Mouse (Mus musculus) yolk sac, embryonic 10.5 days (tissue): ENCODE measurements around the gene Cdhr3.

Experiments used
- DNase-seq: peaks from one replicate; pipeline ENCODE4 v3.0.0-alpha.2; 2017; ENCODE audit warnings: low spot score

Cdhr3 gene

DNA sequence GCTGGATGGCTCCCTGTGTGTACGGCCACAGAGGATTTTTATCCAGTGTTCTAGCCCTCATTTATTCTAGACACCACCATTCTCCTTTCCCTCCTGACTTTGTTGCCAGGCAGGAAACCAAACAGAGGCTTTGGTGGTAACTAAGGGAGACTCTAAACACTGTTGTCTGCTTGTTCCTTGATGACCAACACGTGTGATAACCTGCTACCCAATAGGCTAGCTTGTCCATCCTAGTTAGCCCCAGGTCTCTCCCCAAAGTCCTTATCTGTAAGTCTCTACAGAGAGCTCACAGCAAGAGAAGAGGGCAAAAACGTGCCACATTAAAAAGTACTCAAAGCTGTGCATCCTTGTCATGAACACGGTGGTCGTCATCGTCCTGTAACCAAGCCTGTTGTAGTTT lies at the start of gene Cdhr3:
Gene Cdhr3 (minus strand): TSS at position 101 of the 400 bp plus-strand sequence.
- no peak for DNase-seq

- DNase-seq: no peak
These were observed 46.4 kb upstream of the Cdhr3 start for GRCm38 (mm10) chr12:33139083-33139482.

- DNase-seq: no peak
These were observed 45.2 kb upstream of the Cdhr3 start for GRCm38 (mm10) chr12:33137857-33138256.

DNA sequence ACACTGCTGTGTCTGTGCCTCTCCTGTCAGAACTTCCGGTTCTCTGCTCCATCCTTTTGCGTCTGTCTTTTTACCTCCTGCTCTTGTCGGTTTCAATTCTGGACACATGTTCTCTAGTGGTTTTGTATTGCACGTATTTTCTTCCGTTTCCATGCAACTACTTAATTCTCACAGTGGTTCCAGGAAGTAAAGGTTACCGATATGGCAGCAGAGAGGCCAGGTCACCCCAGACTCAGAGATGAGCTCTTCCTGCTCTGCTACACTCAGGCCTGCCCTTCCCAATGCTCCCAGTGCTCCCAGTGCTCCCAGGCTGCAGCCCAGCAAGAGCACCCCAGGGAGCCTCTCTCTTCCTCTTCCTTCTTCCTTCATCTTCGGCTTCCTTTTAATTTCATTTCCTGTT lies 39.1 kb upstream of the Cdhr3 start:
- DNase-seq: no peak

DNA sequence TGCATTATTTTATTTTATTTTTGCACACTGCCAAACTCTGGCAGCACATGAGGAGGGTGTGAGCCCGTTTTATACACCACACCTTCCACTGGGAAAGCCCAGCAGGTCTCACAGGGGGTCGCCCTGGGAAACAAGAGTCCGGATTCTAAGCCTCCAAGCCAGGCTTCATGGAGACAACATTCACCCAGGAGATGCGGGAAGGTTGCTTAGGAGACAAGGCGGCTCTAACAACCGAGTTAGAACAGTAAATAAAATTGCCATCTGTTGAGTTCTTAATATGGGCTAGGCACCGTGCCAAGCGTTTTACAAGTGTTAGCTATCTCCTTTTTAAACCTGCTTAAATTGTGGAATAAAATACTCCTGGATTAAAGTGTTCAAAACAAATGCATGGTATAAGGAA lies 37.7 kb upstream of the Cdhr3 start:
- DNase-seq: no peak

DNA sequence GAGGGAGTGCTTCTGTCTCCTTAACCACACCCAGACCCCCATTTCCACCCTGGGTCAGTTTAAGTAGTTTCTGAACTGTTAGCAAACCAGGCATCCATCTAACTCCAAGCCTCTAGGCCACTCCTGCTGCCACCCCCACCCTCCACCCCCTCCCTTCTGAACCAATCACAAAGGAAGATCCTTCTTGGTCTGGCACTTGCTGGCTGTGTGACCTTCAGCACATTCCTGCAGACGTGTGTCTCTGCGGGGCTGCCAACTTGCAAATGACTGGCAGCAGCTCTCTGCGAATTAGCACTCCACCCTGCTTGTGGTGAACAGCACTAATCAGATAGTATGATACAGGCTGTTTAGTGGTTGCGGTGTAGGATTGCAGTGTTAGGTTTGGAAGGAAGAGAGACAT lies 36.7 kb upstream of the Cdhr3 start:
- no peak for DNase-seq

GRCm38 (mm10) chr12:33128702-33129101 lies 36.0 kb upstream of the Cdhr3 start:
- DNase-seq: no peak

GRCm38 (mm10) chr12:33128121-33128520 lies 35.4 kb upstream of the Cdhr3 start:
- no peak for DNase-seq

- DNase-seq: no peak
These were observed 33.6 kb upstream of the Cdhr3 start for GRCm38 (mm10) chr12:33126243-33126642.

- DNase-seq: no peak
These were observed 33.0 kb upstream of the Cdhr3 start for GRCm38 (mm10) chr12:33125594-33126227.

DNA sequence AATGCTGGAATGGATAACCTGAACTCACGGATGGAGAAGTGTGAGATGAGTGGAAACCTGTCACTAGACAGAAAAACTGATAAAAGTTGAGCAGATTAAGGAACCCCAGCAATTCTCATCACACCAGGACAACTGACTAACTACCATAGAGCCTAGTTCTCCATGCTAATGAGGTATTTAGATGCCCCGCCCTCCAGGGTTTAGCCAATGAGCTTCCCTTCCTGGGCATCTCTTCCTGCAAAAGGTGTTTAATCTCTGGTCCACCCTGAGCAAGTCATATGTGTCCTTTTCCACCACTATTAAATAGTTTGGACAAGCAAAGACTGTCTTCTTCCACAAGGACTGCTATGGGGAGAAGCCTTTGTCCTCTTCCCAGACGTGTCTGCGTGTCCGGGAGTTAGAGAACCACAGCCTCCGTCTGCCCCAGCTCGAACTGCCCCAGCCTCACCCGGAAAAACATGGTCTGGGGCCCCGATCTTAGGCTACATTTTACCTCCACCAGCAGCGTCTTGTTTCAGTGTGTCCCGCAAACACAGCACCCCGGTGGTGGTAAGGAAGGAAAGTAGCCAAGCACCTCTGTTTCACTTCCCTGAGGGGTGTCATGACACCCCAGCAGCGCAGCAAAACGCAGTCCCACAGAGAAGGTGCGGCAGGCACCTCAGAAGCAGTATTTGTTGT lies 26.1 kb upstream of the Cdhr3 start:
- DNase-seq: no peak

DNA sequence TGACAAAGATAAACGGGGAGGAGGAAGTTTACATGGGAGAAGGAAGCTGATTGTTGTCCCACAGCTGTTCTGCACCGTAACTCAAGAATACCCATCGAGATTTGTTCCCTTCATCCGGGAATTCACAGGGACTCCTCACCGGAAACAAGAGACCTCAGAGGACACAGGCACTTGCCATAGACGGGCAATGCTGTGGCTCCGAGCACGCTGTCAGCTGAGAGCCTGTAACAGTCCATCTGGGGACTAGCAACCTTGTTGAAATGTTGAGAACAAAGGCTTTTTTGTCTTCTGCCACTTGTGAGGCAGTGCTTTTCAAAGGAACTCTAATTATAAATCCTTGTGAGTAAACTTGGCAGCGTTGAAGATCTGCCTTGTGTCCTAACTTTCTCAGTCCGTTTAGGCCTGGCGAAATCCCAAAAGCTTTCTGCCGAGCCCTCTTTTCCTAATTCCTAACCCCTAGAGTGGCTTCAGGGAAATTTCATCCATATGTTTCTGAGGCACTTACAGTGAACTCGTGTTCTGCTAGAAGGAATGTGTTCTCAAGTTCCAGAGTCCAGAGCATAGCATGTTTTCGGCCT lies 18.3 kb upstream of the Cdhr3 start:
- no peak for DNase-seq

DNA sequence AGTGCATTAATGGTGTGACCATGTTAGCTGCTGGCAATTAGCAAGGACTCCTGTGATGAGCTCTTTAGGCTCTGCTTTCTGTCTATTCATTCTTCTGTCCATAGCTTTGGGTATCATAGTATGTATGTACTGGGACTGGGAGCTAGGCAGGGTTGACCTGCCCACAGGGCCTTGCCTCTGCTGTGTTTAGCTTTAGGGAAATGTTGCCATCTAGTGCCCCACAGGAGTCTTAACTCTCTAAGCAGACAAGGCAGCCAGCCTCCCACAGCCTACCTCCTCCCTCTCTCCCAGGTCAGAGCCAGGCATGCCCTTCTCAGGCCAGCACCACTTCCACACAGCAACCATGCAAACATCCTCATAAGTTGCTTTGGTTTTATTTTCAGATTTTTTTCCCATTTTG lies 16.9 kb upstream of the Cdhr3 start:
- DNase-seq: peak; percentile 7

- DNase-seq: no peak
These were observed 13.9 kb upstream of the Cdhr3 start for GRCm38 (mm10) chr12:33106438-33107167.

DNA sequence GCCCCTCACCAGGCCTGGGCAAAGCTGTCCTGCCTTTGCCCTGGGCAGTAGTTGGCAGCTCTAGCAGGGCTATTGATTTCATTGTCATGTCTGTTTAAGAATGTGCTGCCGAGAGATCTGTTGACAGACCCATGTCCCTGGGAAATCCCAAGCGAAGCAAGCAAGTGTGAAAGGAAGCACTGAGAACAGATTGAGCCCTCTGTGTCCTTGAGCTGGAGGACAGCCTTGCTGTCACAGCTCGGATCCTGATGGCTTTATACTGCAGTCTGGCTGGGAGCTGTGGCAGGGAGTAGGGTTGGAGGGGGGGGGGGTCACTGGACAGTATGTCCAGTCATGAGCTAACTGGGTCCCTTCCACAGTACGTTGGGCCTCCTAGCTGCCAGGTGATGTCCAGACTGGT lies 13.0 kb upstream of the Cdhr3 start:
- no peak for DNase-seq

DNA sequence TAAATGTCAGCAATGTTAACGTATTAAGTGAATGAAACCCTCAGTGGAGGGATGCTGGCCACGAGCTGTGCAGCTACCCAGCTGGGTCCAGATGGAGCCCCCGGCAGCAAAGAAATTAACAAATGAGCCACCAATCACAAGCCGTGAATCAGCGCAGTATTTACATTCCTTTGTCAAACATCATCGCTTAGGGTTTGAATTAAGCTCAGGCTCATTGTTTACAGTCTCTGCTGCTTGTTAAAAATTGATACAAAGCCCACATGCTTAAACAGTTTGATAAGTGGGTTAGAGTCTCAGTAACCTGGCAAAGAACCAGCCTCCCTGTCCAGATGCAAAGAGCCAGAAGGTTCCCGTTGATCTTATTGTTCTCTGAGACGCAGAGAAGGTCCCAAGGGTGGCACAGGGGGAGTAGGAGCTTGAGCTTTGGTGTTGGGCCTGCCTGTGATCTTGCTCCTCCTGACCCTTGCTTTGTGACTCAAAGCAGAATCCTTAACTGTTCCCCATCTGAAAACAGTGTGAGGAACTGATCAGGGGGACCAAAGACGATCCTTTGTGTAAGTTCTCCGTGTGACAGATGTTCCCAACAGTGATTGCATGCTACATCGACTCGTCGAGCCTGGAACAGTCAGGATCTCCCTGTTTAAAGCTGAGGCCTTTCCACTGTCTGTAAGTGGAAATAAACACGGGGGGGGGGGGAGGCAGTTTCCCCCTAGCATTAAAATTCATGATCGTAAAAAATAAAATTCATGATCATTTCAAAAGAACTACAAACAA lies 9.9 kb upstream of the Cdhr3 start:
- DNase-seq: peak; percentile 1

GRCm38 (mm10) chr12:33101627-33102026 lies 9.0 kb upstream of the Cdhr3 start:
- no peak for DNase-seq

GRCm38 (mm10) chr12:33096017-33096416 lies 3.3 kb upstream of the Cdhr3 start:
- no peak for DNase-seq

DNA sequence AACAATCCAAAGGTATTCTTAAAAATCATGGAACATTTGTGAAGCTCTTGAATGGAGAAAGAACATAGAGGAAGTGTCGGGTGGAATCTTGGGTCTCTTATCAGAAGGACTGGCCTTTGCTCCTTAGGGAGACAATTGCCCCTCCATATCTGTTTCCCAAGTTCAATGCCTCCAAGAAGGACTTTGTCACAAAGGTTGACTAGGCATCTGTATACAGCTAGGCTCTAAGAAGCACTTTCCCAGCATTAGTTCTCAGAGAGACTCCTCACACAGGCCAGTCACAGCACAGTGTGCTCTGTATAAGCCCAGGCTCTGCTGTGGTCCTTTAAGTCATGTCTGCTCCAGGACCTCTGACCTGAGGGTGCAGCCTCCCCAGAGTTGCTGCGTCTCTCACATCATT lies 479 bp downstream of the Cdhr3 start:
- no peak for DNase-seq

DNA sequence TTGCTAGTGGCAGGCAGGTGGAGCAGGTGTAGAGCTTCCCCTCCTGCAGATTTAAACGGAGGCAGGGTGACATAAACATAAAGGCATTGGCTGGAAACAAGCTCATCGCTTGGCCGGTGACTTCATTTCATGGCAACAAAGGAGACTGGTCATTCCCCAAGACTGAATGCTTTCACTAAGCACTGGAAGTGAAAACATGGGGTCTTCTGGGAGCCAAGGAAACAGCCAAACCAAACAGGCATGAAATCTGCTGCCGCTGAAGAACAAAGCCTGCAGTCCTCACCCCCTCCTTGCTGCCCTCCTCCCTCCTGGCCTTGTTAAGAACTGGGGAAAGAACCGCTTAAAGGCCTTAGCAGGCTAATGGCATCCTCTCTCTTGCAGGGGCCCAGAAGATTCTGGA lies 6.5 kb downstream of the Cdhr3 start:
- no peak for DNase-seq

DNA sequence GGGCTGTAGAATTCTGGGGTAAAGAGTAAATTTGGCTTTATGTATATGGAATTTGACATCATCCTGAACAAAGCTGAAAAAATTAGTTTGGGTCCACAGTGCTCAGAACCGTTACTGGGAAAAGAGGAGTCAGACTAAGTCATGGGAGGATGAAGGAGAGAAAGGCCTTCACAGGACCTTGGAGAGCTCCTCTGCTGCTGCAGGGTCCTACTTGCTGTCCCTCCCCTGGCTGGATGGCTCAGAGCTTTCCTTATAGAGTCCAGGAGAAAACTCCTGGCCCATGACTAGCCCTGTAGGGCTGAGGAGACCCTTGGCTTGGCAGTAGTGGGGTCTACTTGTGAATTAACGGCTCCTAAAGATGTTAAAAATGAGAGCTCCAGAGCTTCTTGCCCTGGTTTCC lies 8.0 kb downstream of the Cdhr3 start:
- peak; percentile 34 for DNase-seq

GRCm38 (mm10) chr12:33083362-33083761 lies 9.3 kb downstream of the Cdhr3 start:
- DNase-seq: no peak
